Mouse (Mus musculus): ENCODE results near the gene Amt. TPM values are rescaled to one million over a fixed set of nuclear protein-coding genes. Genes with fewer than 3 reads are reported as not detected.

Amt gene
- 50.5 and 51.2 TPM in 2 replicates for polyA plus RNA-seq (2015; fragmentation: Nextera tagmentation; extraction: Ambion mirVana)

DNA sequence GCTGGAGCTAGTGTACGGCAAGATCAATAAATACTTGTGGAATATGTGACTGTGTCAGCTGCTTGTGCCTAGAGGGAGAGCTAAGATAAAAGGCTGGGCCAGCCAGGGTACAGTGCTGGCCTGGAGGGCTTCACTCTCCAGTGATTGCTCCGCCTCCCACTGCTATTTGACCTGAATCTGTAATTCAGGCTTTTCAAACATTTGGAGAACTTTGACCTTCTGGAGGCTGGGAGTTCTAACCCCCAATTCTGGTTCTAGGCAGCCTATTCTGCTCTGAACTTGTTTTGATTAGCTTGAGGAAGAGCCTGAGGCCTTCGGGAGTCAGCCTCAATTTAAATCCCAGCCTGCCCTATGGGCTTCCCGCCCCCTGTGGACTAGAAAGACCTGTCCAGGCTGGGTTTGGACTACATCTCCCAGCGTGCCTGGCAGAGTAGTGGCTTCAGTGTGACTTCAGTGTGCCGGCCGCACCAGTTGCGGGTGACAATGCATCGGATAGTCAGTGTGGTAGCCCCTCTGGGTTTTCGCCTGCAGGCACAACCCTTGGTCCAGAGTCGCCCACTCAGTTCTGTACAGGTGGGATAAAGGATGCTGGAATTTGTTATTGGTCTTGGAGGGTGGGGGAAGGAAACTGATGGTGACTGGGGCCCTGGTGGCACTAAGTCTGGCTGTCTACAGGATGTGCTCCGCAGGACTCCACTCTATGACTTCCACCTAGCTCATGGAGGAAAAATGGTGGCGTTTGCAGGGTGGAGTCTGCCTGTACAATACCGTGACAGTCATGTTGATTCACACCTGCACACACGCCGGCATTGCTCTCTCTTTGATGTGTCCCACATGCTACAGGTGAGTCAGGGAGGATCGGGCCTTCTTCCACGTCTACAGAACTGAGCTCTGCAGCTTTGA, at the start of gene Amt:
Gene Amt (plus strand): TSS at position 401 of the 903 bp plus-strand sequence.
- H3K9me3 ChIP-seq (replicated peaks; ENCODE audit: low read length), result no peaks in the 10 kb centered on the region
- H3K27ac ChIP-seq, result peak within 1 kb of the TSS; percentile 78
- H3K9ac ChIP-seq (ENCODE audit: low read depth, low read length), result peak within 1 kb of the TSS; percentile 46
- peak within 1 kb of the TSS; percentile 56 for H3K4me2 ChIP-seq (ENCODE audit: low read length)
- no peaks in the 10 kb centered on the region for H3K36me3 ChIP-seq (ENCODE audit: insufficient read depth, low read length)
- peak; percentile 75 for DNase-seq (ENCODE audit: low spot score)
- WGBS, result 23% methylated on average over 18 of the region's 18 CpGs
- ATAC-seq (replicated peaks; ENCODE audit: low FRiP score, low read depth), result peak; percentile 92
- H3K4me1 ChIP-seq (replicated peaks; ENCODE audit: insufficient read depth, low read length), result no peaks in the 10 kb centered on the region
- H3K4me3 ChIP-seq (replicated peaks; ENCODE audit: low read depth, low read length), result peak within 1 kb of the TSS; percentile 24; the same call in 1 of the 2 replicates
- H3K27me3 ChIP-seq (ENCODE audit: insufficient read depth, low read length), result no peaks in the 10 kb centered on the region
- no peak; the same call in 1 of the 2 replicates for TF ChIP-seq CTCF (IDR thresholded peaks at IDR 0.05; ENCODE audit: low read depth)

DNA sequence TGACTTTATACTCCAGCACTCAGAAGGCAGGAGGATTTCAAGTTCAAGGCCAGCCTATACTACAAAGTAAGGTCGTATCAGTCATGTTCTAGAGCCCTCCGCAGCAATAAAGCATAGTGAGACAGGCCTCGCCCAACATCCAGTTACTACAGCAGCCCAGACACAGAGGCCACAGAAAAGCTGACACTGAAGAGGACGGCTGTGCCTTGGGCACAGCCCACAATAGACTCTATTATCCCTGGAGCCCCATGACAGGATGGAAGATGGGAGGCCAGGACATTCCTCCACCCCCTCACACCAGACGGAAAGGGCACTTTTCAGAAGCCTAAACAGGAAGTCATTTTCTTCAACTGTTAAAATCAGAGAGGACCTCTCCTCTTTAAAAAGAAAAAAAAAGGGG, 47.7 kb upstream of the Amt start:
- DNase-seq (ENCODE audit: low spot score) (no peak), ATAC-seq (replicated peaks; ENCODE audit: low FRiP score, low read depth) (no peak)
- no peaks in the 10 kb centered on the region for H3K4me1 ChIP-seq (replicated peaks; ENCODE audit: insufficient read depth, low read length)
- no peaks in the 10 kb centered on the region for H3K9me3 ChIP-seq (replicated peaks; ENCODE audit: low read length)
- H3K27ac ChIP-seq, result 0 out of 2 replicates have a peak overlapping the region, but pooled peaks have one; percentile 16
- TF ChIP-seq CTCF (IDR thresholded peaks at IDR 0.05; ENCODE audit: low read depth), result no peak
- H3K27me3 ChIP-seq (ENCODE audit: insufficient read depth, low read length), result no peaks in the 10 kb centered on the region
- WGBS, result 53% methylated on average over 5 of the region's 5 CpGs
- H3K4me3 ChIP-seq (replicated peaks; ENCODE audit: low read depth, low read length), result no peak overlapping the region
- H3K36me3 ChIP-seq (ENCODE audit: insufficient read depth, low read length), result peaks cover 23% of the 10 kb centered on the region
- no peak overlapping the region for H3K4me2 ChIP-seq (ENCODE audit: low read length)
- no peak overlapping the region for H3K9ac ChIP-seq (ENCODE audit: low read depth, low read length)

DNA sequence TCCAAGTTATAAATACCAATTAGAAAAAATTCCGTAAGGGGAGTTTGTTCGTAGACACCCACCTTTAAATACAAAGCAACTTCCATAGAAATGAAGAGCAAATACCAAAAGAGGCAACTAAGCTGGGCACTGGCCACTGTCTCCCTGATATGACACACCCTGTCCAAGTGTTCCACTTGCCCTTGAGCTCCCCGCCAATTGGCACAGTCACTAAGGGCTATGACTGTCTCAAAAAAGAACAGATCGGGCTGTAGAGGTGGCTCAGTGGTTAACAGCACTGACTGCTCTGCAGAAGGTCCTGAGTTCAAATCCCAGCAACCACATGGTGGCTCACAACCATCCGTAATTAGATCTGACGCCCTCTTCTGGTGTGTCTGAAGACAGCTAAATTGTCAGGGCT, 44.8 kb upstream of the Amt start:
- no peak for DNase-seq (ENCODE audit: low spot score)
- TF ChIP-seq CTCF (IDR thresholded peaks at IDR 0.05; ENCODE audit: low read depth), result no peak
- Histone ChIP-seq H3K4me2 (ENCODE audit: low read length) (no peak overlapping the region), H3K4me1 (replicated peaks; ENCODE audit: insufficient read depth, low read length) (no peaks in the 10 kb centered on the region), H3K36me3 (ENCODE audit: insufficient read depth, low read length) (peaks cover 18% of the 10 kb centered on the region), H3K27ac (no peak overlapping the region), H3K4me3 (replicated peaks; ENCODE audit: low read depth, low read length) (no peak overlapping the region), H3K27me3 (ENCODE audit: insufficient read depth, low read length) (no peaks in the 10 kb centered on the region), H3K9me3 (replicated peaks; ENCODE audit: low read length) (no peaks in the 10 kb centered on the region), H3K9ac (ENCODE audit: low read depth, low read length) (no peak overlapping the region)
- 95% methylated on average over 6 of the region's 6 CpGs for WGBS
- no peak for ATAC-seq (replicated peaks; ENCODE audit: low FRiP score, low read depth)

DNA sequence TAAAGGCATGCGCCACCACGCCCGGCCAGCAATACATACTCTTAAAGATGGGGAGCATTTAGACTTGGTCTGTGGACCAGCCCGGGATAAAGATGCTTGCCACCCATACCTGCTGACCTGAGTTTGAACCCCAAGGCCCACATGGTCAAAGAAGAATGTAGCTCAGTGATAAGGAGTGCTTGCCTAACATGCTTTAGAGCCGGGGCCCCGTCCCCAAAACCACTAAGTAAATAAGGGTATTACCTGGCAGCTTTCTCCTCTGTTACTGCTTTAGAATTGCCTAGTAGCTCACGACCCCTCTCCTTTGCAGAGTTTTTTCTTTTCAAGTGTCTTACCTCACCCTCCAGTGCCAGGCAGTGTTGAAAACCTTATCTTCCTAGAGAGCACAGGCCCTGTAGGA, 43.9 kb upstream of the Amt start:
- H3K9me3 ChIP-seq (replicated peaks; ENCODE audit: low read length), result no peaks in the 10 kb centered on the region
- TF ChIP-seq CTCF (IDR thresholded peaks at IDR 0.05; ENCODE audit: low read depth), result no peak
- no peak overlapping the region for H3K4me2 ChIP-seq (ENCODE audit: low read length)
- ATAC-seq (replicated peaks; ENCODE audit: low FRiP score, low read depth), result no peak
- DNase-seq (ENCODE audit: low spot score), result no peak
- peaks cover 18% of the 10 kb centered on the region for H3K36me3 ChIP-seq (ENCODE audit: insufficient read depth, low read length)
- H3K4me3 ChIP-seq (replicated peaks; ENCODE audit: low read depth, low read length), result no peak overlapping the region
- no peak overlapping the region for H3K27ac ChIP-seq
- no peaks in the 10 kb centered on the region for H3K4me1 ChIP-seq (replicated peaks; ENCODE audit: insufficient read depth, low read length)
- no peaks in the 10 kb centered on the region for H3K27me3 ChIP-seq (ENCODE audit: insufficient read depth, low read length)
- WGBS, result 94% methylated on average over 7 of the region's 7 CpGs
- no peak overlapping the region for H3K9ac ChIP-seq (ENCODE audit: low read depth, low read length)

DNA sequence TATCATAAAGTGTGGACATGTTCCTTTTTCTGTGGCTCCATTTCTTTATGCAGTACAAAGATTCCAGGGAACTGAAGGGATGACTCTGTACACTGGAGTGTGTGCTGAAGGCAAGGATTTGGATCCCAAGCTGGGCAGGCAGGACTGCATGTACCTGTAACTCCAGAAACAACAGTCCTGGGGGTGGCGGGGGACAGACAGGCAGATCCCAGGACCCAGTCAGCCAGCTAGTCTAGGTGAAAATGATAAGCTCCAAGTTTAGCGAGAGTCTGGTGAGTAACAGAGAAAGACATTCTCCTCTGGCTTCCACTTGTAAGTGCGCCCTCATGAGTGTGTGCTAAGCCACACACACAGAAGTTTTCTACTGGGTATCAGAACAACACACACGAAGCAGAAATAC, 36.1 kb upstream of the Amt start:
- no peak for TF ChIP-seq CTCF (IDR thresholded peaks at IDR 0.05; ENCODE audit: low read depth)
- Histone ChIP-seq H3K4me1 (replicated peaks; ENCODE audit: insufficient read depth, low read length) (peaks cover 11% of the 10 kb centered on the region), H3K27ac (no peak overlapping the region), H3K9ac (ENCODE audit: low read depth, low read length) (no peak overlapping the region), H3K4me3 (replicated peaks; ENCODE audit: low read depth, low read length) (no peak overlapping the region), H3K27me3 (ENCODE audit: insufficient read depth, low read length) (no peaks in the 10 kb centered on the region), H3K36me3 (ENCODE audit: insufficient read depth, low read length) (no peaks in the 10 kb centered on the region; the same call in 1 of the 2 replicates), H3K4me2 (ENCODE audit: low read length) (0 out of 2 replicates have a peak overlapping the region, but pooled peaks have one; percentile 24), H3K9me3 (replicated peaks; ENCODE audit: low read length) (no peaks in the 10 kb centered on the region)
- ATAC-seq (replicated peaks; ENCODE audit: low FRiP score, low read depth) (no peak), DNase-seq (ENCODE audit: low spot score) (no peak)
- WGBS, result 79% methylated on average over 4 of the region's 4 CpGs

DNA sequence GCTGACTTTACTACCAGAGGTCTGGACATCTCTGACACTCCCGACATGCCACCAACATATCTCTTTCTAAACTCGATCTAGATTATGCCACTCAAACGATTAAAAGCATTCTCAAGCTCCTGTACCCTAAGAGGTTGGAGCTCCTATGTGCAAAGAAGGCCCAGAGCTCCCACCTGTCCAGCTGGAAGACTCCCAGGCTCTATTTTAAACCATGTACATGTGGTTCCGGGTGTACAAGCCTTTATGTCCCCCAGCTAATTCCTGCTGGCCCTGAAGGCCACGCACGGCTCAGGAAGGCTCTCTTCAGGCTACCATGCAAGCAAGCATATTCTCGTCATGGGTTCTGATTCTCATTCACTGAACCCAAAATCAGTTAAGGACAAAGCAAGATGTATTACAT, 34.8 kb upstream of the Amt start:
- Histone ChIP-seq H3K4me3 (replicated peaks; ENCODE audit: low read depth, low read length) (peak overlapping the region; percentile 98), H3K27ac (peak overlapping the region; percentile 92), H3K36me3 (ENCODE audit: insufficient read depth, low read length) (no peaks in the 10 kb centered on the region; the same call in 1 of the 2 replicates), H3K4me2 (ENCODE audit: low read length) (peak overlapping the region; percentile 80), H3K9ac (ENCODE audit: low read depth, low read length) (peak overlapping the region; percentile 95), H3K9me3 (replicated peaks; ENCODE audit: low read length) (no peaks in the 10 kb centered on the region), H3K4me1 (replicated peaks; ENCODE audit: insufficient read depth, low read length) (peaks cover 11% of the 10 kb centered on the region), H3K27me3 (ENCODE audit: insufficient read depth, low read length) (no peaks in the 10 kb centered on the region)
- ATAC-seq (replicated peaks; ENCODE audit: low FRiP score, low read depth) (no peak), DNase-seq (ENCODE audit: low spot score) (no peak)
- 43% methylated on average over 7 of the region's 7 CpGs for WGBS
- no peak for TF ChIP-seq CTCF (IDR thresholded peaks at IDR 0.05; ENCODE audit: low read depth)

Measured in kidney, postnatal 0 days (tissue).